ENCODE assay signal across 24 mouse cellular contexts in genomic region chr13:104502406-104502805, GRCm38 (mm10).
"Had no signal": no experiment of that assay in that cellular context is flagged by ENCODE, and none has a peak within 500 bp of the region (broad histone marks: within the 10 kb centered on the region; RNA-seq: fewer than 3 reads in every experiment).

No protein-coding gene starts in this region.

- H3K27me3 ChIP-seq: heart, embryonic 12.5 days; hindbrain, embryonic 12.5 days; intestine, embryonic 15.5 days; limb, embryonic 13.5 days; limb, embryonic 15.5 days; liver, embryonic 12.5 days had no signal

- H3K4me2 ChIP-seq: heart, embryonic 12.5 days; hindbrain, embryonic 12.5 days; hindbrain, embryonic 14.5 days; intestine, embryonic 15.5 days; limb, embryonic 13.5 days; limb, embryonic 15.5 days; liver, embryonic 12.5 days had no signal

- H3K9me3 ChIP-seq: heart, embryonic 12.5 days; hindbrain, embryonic 12.5 days; intestine, embryonic 15.5 days; limb, embryonic 13.5 days; limb, embryonic 15.5 days; liver, embryonic 12.5 days had no signal

- ATAC-seq: hindbrain, embryonic 16.5 days; inflammation-experienced regulatory T-cells, adult 6 months; intestine, embryonic 15.5 days; intestine, postnatal 0 days; liver, embryonic 12.5 days had no signal

- H3K9ac ChIP-seq: heart, embryonic 12.5 days; hindbrain, embryonic 12.5 days; hindbrain, embryonic 14.5 days; intestine, embryonic 15.5 days; limb, embryonic 13.5 days; limb, embryonic 15.5 days; liver, embryonic 12.5 days; liver, embryonic 14.5 days had no signal

- H3K36me3 ChIP-seq: hindbrain, embryonic 12.5 days; intestine, embryonic 15.5 days; limb, embryonic 13.5 days; limb, embryonic 15.5 days; liver, embryonic 12.5 days had no signal

- H3K27ac ChIP-seq: gastrocnemius, adult 2 months; heart, adult 2 months; hindbrain, embryonic 12.5 days; hindbrain, embryonic 14.5 days; intestine, embryonic 15.5 days; layer of hippocampus, adult 2 months; limb, embryonic 13.5 days; limb, embryonic 15.5 days; liver, embryonic 12.5 days; liver, embryonic 14.5 days had no signal

- H3K4me1 ChIP-seq: heart, embryonic 12.5 days; hindbrain, embryonic 12.5 days; intestine, embryonic 15.5 days; limb, embryonic 13.5 days; limb, embryonic 15.5 days; liver, embryonic 12.5 days had no signal

- H3K4me3 ChIP-seq: gastrocnemius, adult 2 months; heart, adult 2 months; heart, embryonic 12.5 days; hindbrain, embryonic 12.5 days; intestine, embryonic 15.5 days; layer of hippocampus, adult 2 months; limb, embryonic 13.5 days; limb, embryonic 15.5 days; liver, embryonic 12.5 days had no signal

- DNase-seq: gastrocnemius, adult 2 months; gastrocnemius, postnatal 10 days; gastrocnemius, postnatal 25 days; heart, adult 2 months; heart, postnatal 10 days; heart, postnatal 4 days; kidney, adult 18-20 months; kidney, adult 8-10 months; kidney, postnatal 10 days; kidney, postnatal 25 days; kidney, postnatal 4 days; left cerebral cortex, postnatal 4 days had no signal
